12 mouse cellular contexts compared by ENCODE assay signal in genomic region chr8:50708219-50708911, GRCm38 (mm10).
DNase-seq lines count a peak whose midpoint lies in the region; ATAC-seq and TF ChIP-seq lines count a peak whose summit lies in the region.
"Had no signal": no experiment of that assay in that cellular context is flagged by ENCODE, and none has a peak within 500 bp of the region (broad histone marks: within the 10 kb centered on the region; RNA-seq: fewer than 3 reads in every experiment).

No protein-coding gene starts in this region.

- H3K4me1 ChIP-seq in forebrain, embryonic 11.5 days (replicated peaks; ENCODE audit: control insufficient read depth, insufficient read depth, low read length) = no peaks in the 10 kb centered on the region
- no peaks in the 10 kb centered on the region for H3K4me1 ChIP-seq in forebrain, postnatal 0 days (ENCODE audit: insufficient read depth)
- H3K4me1 ChIP-seq in forebrain, embryonic 13.5 days = peaks cover 11% of the 10 kb centered on the region; the same call in 1 of the 2 replicates
- no peaks in the 10 kb centered on the region for H3K4me1 ChIP-seq in kidney, embryonic 16.5 days (ENCODE audit: insufficient read depth, low read length)
- no peaks in the 10 kb centered on the region for H3K4me1 ChIP-seq in midbrain, postnatal 0 days (ENCODE audit: insufficient read depth, low read length)
- no peaks in the 10 kb centered on the region for H3K4me1 ChIP-seq in lung, adult 2 months (ENCODE audit: control insufficient read depth, insufficient read depth, low read length)
- H3K4me1 ChIP-seq: embryonic facial prominence, embryonic 15.5 days; limb, embryonic 15.5 days had no signal

- WGBS in forebrain, embryonic 11.5 days = 35% methylated on average over 6 of the region's 6 CpGs
- WGBS in forebrain, postnatal 0 days = 16% methylated on average over 6 of the region's 6 CpGs
- WGBS in forebrain, embryonic 13.5 days = 23% methylated on average over 6 of the region's 6 CpGs
- 19% methylated on average over 6 of the region's 6 CpGs for WGBS in kidney, embryonic 16.5 days
- WGBS in midbrain, postnatal 0 days = 21% methylated on average over 6 of the region's 6 CpGs
- 72% methylated on average over 6 of the region's 6 CpGs for WGBS in lung, adult 2 months

- H3K9ac ChIP-seq in forebrain, embryonic 11.5 days (ENCODE audit: low read length) = no peak overlapping the region
- H3K9ac ChIP-seq in forebrain, postnatal 0 days = no peak overlapping the region
- H3K9ac ChIP-seq in forebrain, embryonic 13.5 days = no peak overlapping the region
- H3K9ac ChIP-seq in kidney, embryonic 16.5 days (replicated peaks; ENCODE audit: low read length) = no peak overlapping the region
- no peak overlapping the region for H3K9ac ChIP-seq in midbrain, postnatal 0 days (replicated peaks; ENCODE audit: low read length, poor library complexity, severe bottlenecking)
- H3K9ac ChIP-seq: embryonic facial prominence, embryonic 15.5 days; limb, embryonic 15.5 days had no signal

- H3K27ac ChIP-seq in forebrain, embryonic 11.5 days (ENCODE audit: low read depth, low read length) = no peak overlapping the region
- no peak overlapping the region for H3K27ac ChIP-seq in forebrain, postnatal 0 days (ENCODE audit: low read depth, low read length)
- H3K27ac ChIP-seq in forebrain, embryonic 13.5 days = no peak overlapping the region
- no peak overlapping the region for H3K27ac ChIP-seq in kidney, embryonic 16.5 days (ENCODE audit: low read length)
- H3K27ac ChIP-seq in midbrain, postnatal 0 days (ENCODE audit: low read depth, low read length) = no peak overlapping the region
- H3K27ac ChIP-seq: embryonic facial prominence, embryonic 15.5 days; limb, embryonic 15.5 days had no signal

- H3K4me3 ChIP-seq in forebrain, embryonic 11.5 days (ENCODE audit: low read depth, low read length) = no peak overlapping the region
- H3K4me3 ChIP-seq in forebrain, postnatal 0 days (ENCODE audit: low read depth, low read length) = no peak overlapping the region
- H3K4me3 ChIP-seq in forebrain, embryonic 13.5 days = no peak overlapping the region
- no peak overlapping the region for H3K4me3 ChIP-seq in kidney, embryonic 16.5 days (ENCODE audit: low read length)
- no peak overlapping the region for H3K4me3 ChIP-seq in midbrain, postnatal 0 days (ENCODE audit: low read depth, low read length)
- no peak overlapping the region for H3K4me3 ChIP-seq in lung, adult 2 months (replicated peaks; ENCODE audit: extremely low read depth, low read depth, low read length)
- H3K4me3 ChIP-seq: embryonic facial prominence, embryonic 15.5 days; limb, embryonic 15.5 days had no signal

- H3K36me3 ChIP-seq in forebrain, embryonic 11.5 days (ENCODE audit: control insufficient read depth, insufficient read depth, low read length) = no peaks in the 10 kb centered on the region
- no peaks in the 10 kb centered on the region for H3K36me3 ChIP-seq in forebrain, postnatal 0 days (ENCODE audit: insufficient read depth)
- no peaks in the 10 kb centered on the region for H3K36me3 ChIP-seq in forebrain, embryonic 13.5 days (ENCODE audit: poor library complexity, severe bottlenecking)
- H3K36me3 ChIP-seq in kidney, embryonic 16.5 days (ENCODE audit: insufficient read depth, low read length) = no peaks in the 10 kb centered on the region
- no peaks in the 10 kb centered on the region for H3K36me3 ChIP-seq in midbrain, postnatal 0 days (ENCODE audit: insufficient read depth, low read length)
- H3K36me3 ChIP-seq: embryonic facial prominence, embryonic 15.5 days; limb, embryonic 15.5 days had no signal

- peak; percentile 51; the same call in 1 of the 2 replicates for ATAC-seq in forebrain, embryonic 11.5 days (replicated peaks; ENCODE audit: low FRiP score)
- ATAC-seq in forebrain, postnatal 0 days = no peak
- ATAC-seq in forebrain, embryonic 13.5 days = peak; percentile 38; the same call in 1 of the 2 replicates
- ATAC-seq in kidney, embryonic 16.5 days (ENCODE audit: low FRiP score, low TSS enrichment) = peak; percentile 92; the same call in 1 of the 2 replicates
- no peak for ATAC-seq in midbrain, postnatal 0 days (ENCODE audit: low FRiP score)
- no peak for ATAC-seq in erythroblast, adult 5-6 weeks (replicated peaks; ENCODE audit: low FRiP score, poor library complexity, severe bottlenecking)

- TF ChIP-seq POLR2A in lung, adult 2 months (IDR thresholded peaks at IDR 0.05; ENCODE audit: borderline replicate concordance, extremely low read depth, low read depth, low read length) = no peak

- TF ChIP-seq CTCF in forebrain, postnatal 0 days (IDR thresholded peaks at IDR 0.05; ENCODE audit: low read depth) = no peak
- TF ChIP-seq CTCF in midbrain, postnatal 0 days (IDR thresholded peaks at IDR 0.05) = no peak
- TF ChIP-seq CTCF in lung, adult 2 months (IDR thresholded peaks at IDR 0.05; ENCODE audit: insufficient read depth, low read length) = no peak

- H3K4me2 ChIP-seq in forebrain, embryonic 11.5 days (ENCODE audit: low read depth, low read length, severe bottlenecking) = no peak overlapping the region
- H3K4me2 ChIP-seq in forebrain, postnatal 0 days (ENCODE audit: low read depth) = no peak overlapping the region
- no peak overlapping the region for H3K4me2 ChIP-seq in forebrain, embryonic 13.5 days
- peak overlapping the region; percentile 18; the same call in 1 of the 2 replicates for H3K4me2 ChIP-seq in kidney, embryonic 16.5 days (replicated peaks; ENCODE audit: low read depth, low read length)
- no peak overlapping the region for H3K4me2 ChIP-seq in midbrain, postnatal 0 days (ENCODE audit: low read depth, low read length, poor library complexity, severe bottlenecking)
- H3K4me2 ChIP-seq: embryonic facial prominence, embryonic 15.5 days; limb, embryonic 15.5 days had no signal

- no peak for DNase-seq in forebrain, embryonic 11.5 days (ENCODE audit: low spot score)
- no peak for DNase-seq in forebrain, postnatal 0 days
- DNase-seq in midbrain, postnatal 0 days (ENCODE audit: low spot score) = peak; percentile 24
- DNase-seq in lung, adult 2 months = no peak
- no peak for DNase-seq in lung, postnatal 36 days
- DNase-seq: adrenal gland, adult 2 months; spleen, adult 18-20 months had no signal

- no peaks in the 10 kb centered on the region for H3K27me3 ChIP-seq in forebrain, embryonic 11.5 days (ENCODE audit: control insufficient read depth, insufficient read depth, low read length)
- H3K27me3 ChIP-seq in forebrain, postnatal 0 days (ENCODE audit: insufficient read depth, low read length) = no peaks in the 10 kb centered on the region
- no peaks in the 10 kb centered on the region for H3K27me3 ChIP-seq in forebrain, embryonic 13.5 days
- H3K27me3 ChIP-seq in kidney, embryonic 16.5 days (ENCODE audit: insufficient read depth, low read length) = no peaks in the 10 kb centered on the region
- no peaks in the 10 kb centered on the region for H3K27me3 ChIP-seq in midbrain, postnatal 0 days (ENCODE audit: insufficient read depth, low read length)
- H3K27me3 ChIP-seq: embryonic facial prominence, embryonic 15.5 days; limb, embryonic 15.5 days had no signal

- H3K9me3 ChIP-seq in forebrain, embryonic 11.5 days (ENCODE audit: control insufficient read depth, low read length) = no peaks in the 10 kb centered on the region
- H3K9me3 ChIP-seq in forebrain, postnatal 0 days (ENCODE audit: low read length) = no peaks in the 10 kb centered on the region
- H3K9me3 ChIP-seq in forebrain, embryonic 13.5 days (replicated peaks) = no peaks in the 10 kb centered on the region
- no peaks in the 10 kb centered on the region for H3K9me3 ChIP-seq in kidney, embryonic 16.5 days (ENCODE audit: low read length)
- no peaks in the 10 kb centered on the region for H3K9me3 ChIP-seq in midbrain, postnatal 0 days (ENCODE audit: low read length)
- H3K9me3 ChIP-seq: embryonic facial prominence, embryonic 15.5 days; limb, embryonic 15.5 days had no signal

Comparison
In these comparisons a context has a peak if more than half of its experiments do, and no peak if none do; other contexts are left out.
1. ATAC-seq: peak in forebrain, embryonic 11.5 days (single experiment), forebrain, embryonic 13.5 days (single experiment) and kidney, embryonic 16.5 days (single experiment); none in forebrain, postnatal 0 days (single experiment), midbrain, postnatal 0 days (single experiment) and erythroblast, adult 5-6 weeks (single experiment).